Mouse (Mus musculus): Measurements from ENCODE around the gene Mptx1. TPM values are rescaled to one million over a fixed set of nuclear protein-coding genes. Genes with fewer than 3 reads are reported as not detected.
"Not testable (repeated sequence)": the region's sequence is repeated elsewhere in the genome, so short reads cannot be mapped to it uniquely, and the experiment has no call there.

The Mptx1 gene
- not detected in 2 replicates for polyA plus RNA-seq (2015; fragmentation: Nextera tagmentation; extraction: Ambion mirVana)

- no peak within 1 kb of the TSS for H3K27ac ChIP-seq (replicated peaks)
- no peak within 1 kb of the TSS for H3K4me2 ChIP-seq
- H3K27me3 ChIP-seq, result no peaks in the 10 kb centered on the region
- H3K4me3 ChIP-seq (replicated peaks), result no peak within 1 kb of the TSS
- no peaks in the 10 kb centered on the region for H3K4me1 ChIP-seq (replicated peaks)
- no peak within 1 kb of the TSS for H3K9ac ChIP-seq
- no peaks in the 10 kb centered on the region for H3K36me3 ChIP-seq (replicated peaks)
- H3K9me3 ChIP-seq (replicated peaks), result no peaks in the 10 kb centered on the region
- ATAC-seq (ENCODE audit: insufficient read depth), result no peak
Measured at GRCm38 (mm10) chr1:174330218-174330617, at the start of gene Mptx1. Mptx1 (plus strand) TSS chr1:174330518.

GRCm38 (mm10) chr1:174303162-174303561 is 27.2 kb upstream of the Mptx1 start:
- no peaks in the 10 kb centered on the region for H3K27me3 ChIP-seq
- no peaks in the 10 kb centered on the region for H3K9me3 ChIP-seq (replicated peaks)
- 42% methylated on average over 1 of the region's 1 CpGs for WGBS (ENCODE audit: insufficient replicate concordance)
- no peak overlapping the region for H3K9ac ChIP-seq
- no peaks in the 10 kb centered on the region for H3K36me3 ChIP-seq (replicated peaks)
- no peak overlapping the region for H3K4me2 ChIP-seq
- H3K27ac ChIP-seq (replicated peaks), result no peak overlapping the region
- H3K4me3 ChIP-seq (replicated peaks), result no peak overlapping the region
- no peak for ATAC-seq (ENCODE audit: insufficient read depth)
- no peaks in the 10 kb centered on the region for H3K4me1 ChIP-seq (replicated peaks)

GRCm38 (mm10) chr1:174317308-174317707 is 13.0 kb upstream of the Mptx1 start:
- H3K9ac ChIP-seq, result no peak overlapping the region
- H3K36me3 ChIP-seq (replicated peaks), result no peaks in the 10 kb centered on the region
- no peak overlapping the region for H3K4me2 ChIP-seq
- no peak for ATAC-seq (ENCODE audit: insufficient read depth)
- no peak overlapping the region for H3K4me3 ChIP-seq (replicated peaks)
- no peaks in the 10 kb centered on the region for H3K4me1 ChIP-seq (replicated peaks)
- no peaks in the 10 kb centered on the region for H3K9me3 ChIP-seq (replicated peaks)
- no peaks in the 10 kb centered on the region for H3K27me3 ChIP-seq
- 30% methylated on average over 2 of the region's 2 CpGs for WGBS (ENCODE audit: insufficient replicate concordance)
- H3K27ac ChIP-seq (replicated peaks), result no peak overlapping the region

- H3K4me1 ChIP-seq (replicated peaks); H3K9me3 ChIP-seq (replicated peaks): not testable (repeated sequence)
- 22% methylated on average over 1 of the region's 1 CpGs for WGBS (ENCODE audit: insufficient replicate concordance)
Measured at GRCm38 (mm10) chr1:174353636-174354035, 23.3 kb downstream of the Mptx1 start.

GRCm38 (mm10) chr1:174354640-174355039 is 24.3 kb downstream of the Mptx1 start:
- ATAC-seq (ENCODE audit: insufficient read depth), result no peak
- Histone ChIP-seq H3K9me3 (replicated peaks) (no peaks in the 10 kb centered on the region), H3K27me3 (no peaks in the 10 kb centered on the region), H3K36me3 (replicated peaks) (no peaks in the 10 kb centered on the region), H3K27ac (replicated peaks) (no peak overlapping the region), H3K4me2 (no peak overlapping the region), H3K4me3 (replicated peaks) (no peak overlapping the region), H3K4me1 (replicated peaks) (no peaks in the 10 kb centered on the region), H3K9ac (no peak overlapping the region)
- whole genome bisulfite sequencing (ENCODE audit: insufficient replicate concordance), result 21% methylated on average over 5 of the region's 5 CpGs

More at GRCm38 (mm10) chr1:174353636-174354035, 23.3 kb downstream of the Mptx1 start:
- not testable (repeated sequence) for H3K27ac ChIP-seq (replicated peaks); ATAC-seq (ENCODE audit: insufficient read depth); H3K9ac ChIP-seq; H3K4me3 ChIP-seq (replicated peaks); H3K4me2 ChIP-seq; H3K36me3 ChIP-seq (replicated peaks); H3K27me3 ChIP-seq

- Histone ChIP-seq H3K36me3 (replicated peaks) (no peaks in the 10 kb centered on the region), H3K27ac (replicated peaks) (no peak within 1 kb of the TSS), H3K9me3 (replicated peaks) (no peaks in the 10 kb centered on the region), H3K27me3 (no peaks in the 10 kb centered on the region), H3K4me2 (no peak within 1 kb of the TSS), H3K4me3 (replicated peaks) (no peak within 1 kb of the TSS), H3K4me1 (replicated peaks) (no peaks in the 10 kb centered on the region), H3K9ac (no peak within 1 kb of the TSS)
- ATAC-seq (ENCODE audit: insufficient read depth), result 0 out of 2 replicates have a peak, but pooled peaks have one; percentile 31
- 14% methylated on average over 2 of the region's 2 CpGs for WGBS (ENCODE audit: insufficient replicate concordance)
Measured at GRCm38 (mm10) chr1:174364882-174365451, 34.6 kb downstream of the Mptx1 start, which contains the start of gene Olfr417. Olfr417 (plus strand) TSS chr1:174365122.

GRCm38 (mm10) chr1:174373799-174374198 is 43.5 kb downstream of the Mptx1 start:
- no peaks in the 10 kb centered on the region for H3K4me1 ChIP-seq (replicated peaks)
- no peaks in the 10 kb centered on the region for H3K27me3 ChIP-seq
- no peak for ATAC-seq (ENCODE audit: insufficient read depth)
- H3K9me3 ChIP-seq (replicated peaks), result no peaks in the 10 kb centered on the region
- H3K4me3 ChIP-seq (replicated peaks), result no peak overlapping the region
- H3K4me2 ChIP-seq, result no peak overlapping the region
- no peak overlapping the region for H3K27ac ChIP-seq (replicated peaks)
- WGBS (ENCODE audit: insufficient replicate concordance), result 59% methylated on average over 3 of the region's 3 CpGs
- no peaks in the 10 kb centered on the region for H3K36me3 ChIP-seq (replicated peaks)
- no peak overlapping the region for H3K9ac ChIP-seq

Other genes starting within 250 kb of the Mptx1 start
- not detected in 2 replicates for gene Olfr429, start 246.2 kb upstream of the Mptx1 start, polyA plus RNA-seq (2015; fragmentation: Nextera tagmentation; extraction: Ambion mirVana)
- gene Olfr427, start 233.6 kb upstream of the Mptx1 start, polyA plus RNA-seq (2015; fragmentation: Nextera tagmentation; extraction: Ambion mirVana), result not detected in 2 replicates
- not detected in 2 replicates for gene Olfr231, start 209.4 kb upstream of the Mptx1 start, polyA plus RNA-seq (2015; fragmentation: Nextera tagmentation; extraction: Ambion mirVana)
- not detected in 2 replicates for gene Olfr424, start 199.0 kb upstream of the Mptx1 start, polyA plus RNA-seq (2015; fragmentation: Nextera tagmentation; extraction: Ambion mirVana)
- gene Olfr420, start 174.9 kb upstream of the Mptx1 start, polyA plus RNA-seq (2015; fragmentation: Nextera tagmentation; extraction: Ambion mirVana), result 0.58 and 0.59 TPM in 2 replicates
- gene Spta1, start 157.7 kb upstream of the Mptx1 start, polyA plus RNA-seq (2015; fragmentation: Nextera tagmentation; extraction: Ambion mirVana), result 32.8 and 35.8 TPM in 2 replicates
- 0.06 and 0.12 TPM in 2 replicates for gene Olfr419, start 78.5 kb upstream of the Mptx1 start, polyA plus RNA-seq (2015; fragmentation: Nextera tagmentation; extraction: Ambion mirVana)
- not detected in 2 replicates for gene Olfr417, start 34.6 kb downstream of the Mptx1 start, polyA plus RNA-seq (2015; fragmentation: Nextera tagmentation; extraction: Ambion mirVana)
- gene Olfr248, start 60.5 kb downstream of the Mptx1 start, polyA plus RNA-seq (2015; fragmentation: Nextera tagmentation; extraction: Ambion mirVana), result not detected in 2 replicates
- gene Olfr414, start 93.5 kb downstream of the Mptx1 start, polyA plus RNA-seq (2015; fragmentation: Nextera tagmentation; extraction: Ambion mirVana), result not detected in 2 replicates
- gene Olfr220, start 111.6 kb downstream of the Mptx1 start, polyA plus RNA-seq (2015; fragmentation: Nextera tagmentation; extraction: Ambion mirVana), result not detected in 2 replicates
- 0.01 TPM in 1 of 2 replicates, not detected in the other for gene Fmn2, start 171.3 kb downstream of the Mptx1 start, polyA plus RNA-seq (2015; fragmentation: Nextera tagmentation; extraction: Ambion mirVana)